Mouse (Mus musculus) adrenal gland, postnatal 4 days (tissue): ENCODE measurements around the gene Snx19. TPM values are rescaled to one million over a fixed set of nuclear protein-coding genes. Genes with fewer than 3 reads are reported as not detected.
A peak's percentile ranks its signal among the peaks of the same experiment; 100 is the strongest.

Experiments used
- DNase-seq, 2 experiments: peaks; one replicate each; pipeline ENCODE4 v3.0.0; 2021 to 2022; ENCODE audit warnings: low spot score in 2 of 2, mixed read lengths in 2 of 2
- long read RNA-seq, 2 experiments: library from polyadenylated mRNA; stranded (forward); transcript quantifications; one replicate each; pipeline ENCODE4 v2.0.0; 2021
- total RNA-seq, 2 experiments: library from RNA; stranded (reverse); gene quantifications; 2 replicates each; pipeline ENCODE4 v1.2.3; 2021

Snx19 gene
- 10 to 100 TPM; 26.4 to 31.7 TPM for total RNA-seq
- long read RNA-seq, experiment 1, full-length matches to known transcripts = 2 of 4 reads
- long read RNA-seq, experiment 1, partial matches to known transcripts = 0 of 4 reads
- long read RNA-seq, experiment 1, other reads (novel, unspliced or antisense) = 2 of 4 reads
- long read RNA-seq, experiment 2, full-length matches to known transcripts = 6 of 22 reads
- long read RNA-seq, experiment 2, partial matches to known transcripts = 5 of 22 reads
- long read RNA-seq, experiment 2, other reads (novel, unspliced or antisense) = 11 of 22 reads

DNA sequence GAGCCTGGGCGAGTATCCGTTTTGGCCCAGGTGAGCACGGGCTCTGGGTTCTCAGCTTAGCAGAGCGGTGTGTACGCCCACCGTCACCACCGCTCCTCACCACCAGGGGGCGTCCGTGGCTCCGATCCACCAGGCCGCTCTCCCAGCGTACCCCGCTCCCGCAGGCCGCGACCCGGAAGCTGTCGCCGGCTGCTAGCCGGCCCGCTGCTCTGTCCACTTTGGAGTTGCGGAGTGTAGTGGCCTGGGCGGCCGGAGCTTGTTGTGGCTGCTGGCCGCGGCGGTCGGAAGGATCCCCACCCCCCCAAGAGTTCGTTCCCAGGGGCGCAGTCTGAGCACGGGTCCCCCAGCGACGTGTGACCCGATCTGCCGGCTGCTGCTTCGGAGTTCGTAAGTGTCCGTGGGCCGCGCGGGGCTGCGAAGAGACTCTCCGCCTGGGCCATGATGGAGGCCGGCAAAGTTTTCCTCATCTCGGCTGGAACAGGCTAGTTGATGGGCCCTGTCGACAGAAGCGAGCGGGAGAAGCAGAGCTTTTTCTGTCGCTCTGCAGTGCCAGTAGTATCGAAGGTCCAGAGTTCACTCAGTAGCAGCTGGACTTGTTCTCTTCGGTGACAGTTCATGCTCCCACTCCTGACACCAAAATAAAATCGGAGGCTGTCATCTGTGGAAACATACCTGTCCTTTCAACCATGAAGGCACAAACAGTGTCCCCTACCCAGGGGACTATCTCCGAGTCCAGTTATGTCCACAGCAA is at the start of gene Snx19:
TSS of gene Snx19 (plus strand) at position 227 of the 751 bp plus-strand sequence.
- peak; percentile 90 to 96 for DNase-seq

DNA sequence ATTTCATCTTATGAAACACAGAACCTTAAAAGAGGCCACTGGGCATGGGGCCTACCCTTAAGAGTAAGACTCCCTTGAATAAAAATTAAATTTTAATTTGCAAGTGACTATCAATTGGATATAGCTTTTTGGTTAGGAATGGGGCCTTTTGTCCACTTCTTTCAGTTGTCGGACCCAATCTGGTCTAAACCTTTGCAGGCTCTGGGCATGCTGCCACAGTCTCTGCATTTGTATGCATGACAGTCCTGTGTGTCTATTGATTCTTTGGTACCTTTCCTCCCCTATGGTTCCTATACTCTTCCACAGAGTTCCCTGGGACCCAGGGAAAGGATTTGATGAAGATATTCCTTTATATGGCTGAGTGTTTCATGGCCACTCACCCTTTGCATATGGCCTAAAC is 26.1 kb upstream of the Snx19 start:
- no peak for DNase-seq

DNA sequence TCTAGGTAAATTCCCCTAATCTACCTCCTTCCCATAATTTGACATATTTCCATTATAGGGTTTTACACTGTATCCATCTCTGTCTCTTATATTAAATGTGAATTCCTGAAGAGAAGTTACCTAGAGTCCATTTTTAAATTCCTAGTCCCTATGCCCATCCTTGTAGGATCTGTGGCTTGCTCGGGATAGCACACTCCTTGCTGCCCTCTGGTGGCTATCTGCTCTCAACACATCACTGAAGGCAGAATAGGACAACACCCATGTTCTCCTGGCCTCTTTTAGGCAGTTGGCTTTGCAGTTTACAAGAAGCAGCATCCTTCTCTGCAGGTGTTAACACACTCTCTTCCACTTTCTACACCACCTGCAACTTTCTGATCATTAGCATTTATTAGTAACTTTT is 4.0 kb upstream of the Snx19 start:
- no peak for DNase-seq

DNA sequence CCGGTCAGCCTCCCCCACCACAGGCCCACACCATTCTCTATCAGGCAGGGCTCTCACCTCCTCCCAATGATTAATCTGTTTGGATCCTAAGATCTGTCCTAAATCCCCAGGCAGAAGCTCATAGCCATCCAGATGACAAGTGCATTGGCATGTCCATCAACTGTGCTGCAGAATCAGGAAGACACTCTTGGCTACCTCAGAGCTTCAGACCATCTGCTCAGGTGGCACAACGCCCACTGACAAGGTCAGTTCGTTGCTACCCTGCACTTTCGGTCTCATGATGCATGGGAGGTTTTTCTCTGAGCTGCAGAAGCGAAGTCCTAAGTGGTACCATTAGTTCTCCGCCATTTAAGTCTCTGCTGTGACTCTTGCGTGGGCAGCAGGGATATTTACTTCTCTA is 1.7 kb upstream of the Snx19 start:
- no peak for DNase-seq

DNA sequence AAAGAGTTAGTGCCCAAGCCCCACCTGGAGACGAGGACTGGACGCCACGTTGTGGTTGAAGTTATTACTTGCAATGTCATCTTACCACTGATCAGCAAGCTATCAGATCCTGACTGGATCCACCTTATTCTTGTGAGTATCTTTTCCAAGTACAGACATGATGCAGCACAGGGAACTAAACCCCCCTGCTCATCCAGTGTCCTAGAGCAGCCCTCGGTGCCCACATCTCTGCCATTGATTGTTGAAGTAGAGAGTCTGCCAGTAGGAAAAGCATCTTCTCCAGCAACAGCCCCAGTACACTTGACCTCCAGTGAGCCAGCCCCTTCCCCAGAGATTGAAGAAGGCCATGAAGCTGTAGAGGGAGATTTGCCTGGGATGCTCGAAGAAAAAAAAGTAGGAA is 1.3 kb downstream of the Snx19 start:
- DNase-seq = no peak

DNA sequence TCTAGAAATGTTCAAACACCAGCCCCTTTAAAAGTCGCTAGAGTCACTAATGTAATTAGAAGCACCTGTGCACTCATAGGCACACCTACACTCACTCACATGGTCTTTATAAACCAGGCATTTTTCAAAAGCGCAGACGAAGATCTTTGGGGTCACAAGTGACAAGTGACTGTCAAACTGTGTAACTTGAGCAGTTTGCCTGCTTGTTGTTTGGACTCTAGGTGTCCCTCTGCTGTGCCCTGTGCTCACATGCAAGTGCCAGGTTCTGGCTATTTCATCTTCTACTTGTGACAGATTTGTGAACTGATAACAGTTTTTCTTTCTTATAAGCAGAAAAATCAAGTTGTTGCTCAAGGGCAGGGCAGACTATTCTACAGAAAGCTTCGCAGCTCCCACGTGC is 3.5 kb downstream of the Snx19 start:
- DNase-seq = no peak

DNA sequence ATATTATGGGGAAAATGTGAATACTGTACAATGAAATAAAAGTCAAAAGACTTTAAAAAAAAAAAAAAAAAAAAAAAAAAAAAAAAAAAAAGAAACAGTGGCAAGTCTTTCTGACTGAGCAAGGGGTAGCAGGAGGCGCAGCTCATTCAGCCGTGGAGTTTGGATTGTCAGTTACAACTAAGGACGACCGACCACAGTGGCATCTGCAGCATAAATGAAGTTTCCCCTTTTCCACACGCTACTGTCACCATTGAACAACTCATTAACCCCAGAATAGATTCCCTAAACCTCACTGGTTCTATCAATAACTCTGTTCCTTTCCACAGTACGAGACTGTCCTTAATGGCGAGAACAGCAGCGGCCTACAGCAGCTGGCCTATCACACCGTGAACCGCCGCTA is 5.0 kb downstream of the Snx19 start:
- no peak for DNase-seq

DNA sequence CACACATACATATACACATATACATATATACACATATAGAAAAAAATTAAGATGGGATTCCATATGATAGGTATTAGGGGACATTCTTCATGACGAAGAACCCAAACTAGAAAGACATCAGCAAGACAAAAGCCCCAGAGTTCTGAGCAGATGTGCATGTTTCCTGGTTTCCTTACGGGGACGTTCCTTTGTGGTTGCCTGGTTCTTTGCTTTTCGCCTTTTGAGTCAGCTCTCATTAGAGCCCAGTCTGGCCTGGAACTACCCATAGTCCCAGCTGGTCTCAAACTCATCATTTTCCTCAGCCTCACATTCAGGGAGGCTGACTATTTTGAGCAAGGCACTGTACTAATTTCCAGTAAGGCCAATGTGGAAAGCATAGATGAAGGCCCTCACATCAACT is 7.0 kb downstream of the Snx19 start:
- no peak for DNase-seq

DNA sequence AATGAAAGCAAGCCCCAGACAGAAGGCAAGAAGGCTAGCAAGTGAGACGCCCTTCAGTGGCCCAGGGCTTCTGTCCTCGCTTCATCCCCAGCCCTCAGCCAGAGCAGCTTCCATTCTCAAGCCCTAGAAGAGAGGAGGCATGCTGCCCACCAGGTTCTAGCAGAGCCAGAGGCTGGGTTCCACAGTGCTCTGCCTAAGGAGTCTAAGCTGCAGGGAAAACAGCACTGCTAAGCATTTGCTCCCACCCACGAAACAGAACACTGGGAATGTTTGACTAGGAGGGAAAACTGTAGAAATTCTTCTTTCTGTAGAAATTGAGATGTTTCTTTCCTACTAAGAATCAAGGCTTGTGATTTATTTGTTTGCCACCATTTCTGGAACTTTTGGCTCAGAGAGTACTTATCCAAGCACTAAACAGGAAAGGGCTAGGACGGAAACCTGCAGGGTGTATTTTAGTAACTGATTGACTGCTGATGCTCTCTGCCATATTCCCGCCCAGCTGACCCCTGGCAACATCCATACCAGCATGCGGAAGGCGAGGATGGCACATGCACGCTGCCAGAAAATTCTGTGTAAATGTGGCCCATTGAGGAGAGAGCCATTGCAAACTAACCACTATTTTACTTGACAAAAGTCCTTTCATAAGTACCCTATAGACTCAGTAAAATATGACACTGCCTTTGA is 9.1 kb downstream of the Snx19 start:
- no peak for DNase-seq

DNA sequence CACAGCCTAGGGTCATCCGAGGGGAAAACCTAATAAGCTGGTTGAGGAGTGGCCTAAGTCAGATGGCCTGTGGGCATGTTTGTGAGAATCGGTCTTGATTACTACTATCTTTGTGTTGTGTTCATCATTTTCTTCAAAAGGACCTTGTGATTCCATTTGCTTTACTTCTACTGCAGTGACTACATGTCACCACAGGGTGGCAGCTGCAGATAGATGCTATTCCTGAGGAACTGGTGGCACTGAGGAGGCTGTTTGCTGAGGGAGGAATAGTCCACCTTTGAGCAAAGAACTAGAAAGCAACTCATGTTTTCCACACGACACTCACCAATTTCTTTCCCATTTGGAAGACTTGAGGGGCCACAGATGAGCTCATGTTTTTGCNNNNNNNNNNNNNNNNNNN is 11.6 kb downstream of the Snx19 start:
- DNase-seq = no peak

DNA sequence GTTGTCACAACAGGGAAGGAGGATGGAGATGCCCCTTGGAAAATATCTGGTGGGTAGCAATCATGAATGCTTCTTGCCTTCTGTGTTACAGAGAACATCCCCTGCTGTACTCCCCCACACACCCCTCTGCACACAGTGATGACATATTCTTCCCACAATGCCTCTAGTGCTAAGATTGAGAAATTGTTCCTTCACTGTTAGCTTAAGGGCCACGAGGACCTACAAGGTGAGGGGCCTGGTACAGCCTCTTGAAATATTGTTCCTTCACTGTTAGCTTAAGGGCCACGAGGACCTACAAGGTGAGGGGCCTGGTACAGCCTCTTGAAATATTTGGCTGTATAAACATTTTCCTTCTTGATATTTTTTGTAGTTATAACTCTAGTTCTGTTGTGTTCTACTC is 14.9 kb downstream of the Snx19 start:
- DNase-seq = no peak

DNA sequence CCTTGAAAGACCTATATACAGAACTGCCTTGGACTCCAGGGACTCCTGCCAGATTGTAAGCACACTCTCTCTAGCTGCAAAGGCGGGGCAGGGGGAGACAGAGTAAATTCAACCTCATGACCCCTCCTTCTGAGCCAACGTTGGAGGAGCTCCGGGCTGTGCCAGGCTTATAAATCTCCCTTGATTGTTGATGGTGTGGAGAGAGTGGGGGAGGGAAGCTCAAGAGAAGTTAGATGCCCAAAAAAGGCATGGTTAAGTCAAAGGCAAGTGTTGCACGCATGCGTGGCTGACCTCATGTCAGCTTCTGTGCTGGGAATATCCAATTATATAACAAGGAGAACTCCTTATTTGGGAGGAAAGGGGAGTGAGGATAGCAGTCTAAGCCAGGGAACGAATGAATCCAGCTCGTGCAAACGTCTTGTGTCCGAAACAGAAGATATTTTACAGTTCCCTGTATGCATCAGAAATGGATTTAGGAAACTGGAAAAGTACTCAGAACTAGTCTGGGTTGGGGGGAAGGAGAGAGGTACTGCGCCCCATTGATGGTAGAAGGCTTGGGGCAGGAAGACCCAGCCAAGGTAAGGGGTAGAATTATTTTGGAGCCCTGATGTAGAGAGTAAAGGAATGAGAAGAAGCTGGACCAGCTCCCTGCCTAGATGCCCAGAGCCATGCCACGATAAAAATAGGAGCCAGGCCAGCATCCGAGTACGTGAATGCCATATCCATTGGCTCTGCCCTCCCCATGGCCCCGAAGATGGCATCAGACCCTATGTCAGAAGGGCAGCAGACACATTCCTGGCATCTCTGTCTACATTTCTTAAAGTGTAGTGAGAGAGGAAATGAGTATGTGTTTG is 18.6 kb downstream of the Snx19 start:
- DNase-seq = no peak

DNA sequence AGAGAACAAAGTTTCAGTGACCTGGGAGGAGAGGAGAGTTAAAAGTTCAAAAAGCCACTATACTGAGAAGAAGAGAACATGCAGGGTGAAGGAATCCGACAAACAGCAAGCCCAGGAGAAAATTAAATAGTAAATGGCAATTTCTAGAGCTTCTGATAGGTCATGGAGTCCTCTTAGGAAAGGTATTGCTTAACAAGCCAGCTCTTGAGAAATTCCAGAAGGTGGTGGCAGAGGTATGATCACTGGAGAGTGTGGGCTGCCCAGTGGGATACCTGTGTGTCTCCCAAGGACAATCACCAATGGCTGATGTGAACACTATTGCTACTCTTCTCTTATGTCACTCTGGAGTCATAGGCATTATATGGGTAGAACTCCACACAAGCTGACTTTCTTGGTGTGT is 19.2 kb downstream of the Snx19 start:
- no peak for DNase-seq

DNA sequence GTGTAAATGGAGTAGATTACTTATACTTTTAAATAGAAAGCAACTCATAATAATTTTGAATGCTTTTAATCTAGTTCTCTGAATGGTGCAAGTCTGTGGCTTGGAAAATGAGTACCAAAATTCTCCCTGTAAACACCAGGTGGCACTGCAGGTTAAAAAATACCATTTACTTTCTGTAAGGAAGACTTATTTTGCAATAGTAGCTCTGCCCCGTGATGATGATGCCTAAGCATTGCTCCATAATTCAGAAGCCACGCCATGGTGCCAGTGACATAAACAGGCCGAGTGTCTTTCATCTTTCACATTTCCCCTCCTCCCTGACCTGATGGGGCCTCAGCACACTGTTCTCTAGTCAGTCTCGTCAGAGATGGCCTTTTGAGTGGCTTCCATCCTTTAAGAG is 21.6 kb downstream of the Snx19 start:
- no peak for DNase-seq

DNA sequence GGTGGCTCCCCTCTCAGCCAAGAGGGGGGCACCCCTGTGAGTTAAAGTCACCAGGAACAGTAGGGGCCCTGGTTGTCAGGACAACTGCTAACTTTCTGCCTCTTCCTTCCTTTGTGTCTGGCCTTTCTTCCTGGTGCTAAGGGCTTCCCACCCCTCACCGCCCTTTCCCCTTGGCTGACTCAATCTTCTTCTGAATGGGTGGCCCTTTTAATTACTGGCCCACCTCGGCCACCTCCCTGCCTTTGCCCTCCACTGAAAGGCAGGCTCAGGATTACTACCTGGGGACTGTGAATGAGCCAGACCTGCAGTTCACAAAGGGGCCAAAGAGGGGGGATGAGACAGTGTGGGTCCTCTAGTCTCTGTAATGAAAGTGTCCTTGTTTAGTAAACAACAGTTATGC is 23.0 kb downstream of the Snx19 start:
- no peak for DNase-seq

DNA sequence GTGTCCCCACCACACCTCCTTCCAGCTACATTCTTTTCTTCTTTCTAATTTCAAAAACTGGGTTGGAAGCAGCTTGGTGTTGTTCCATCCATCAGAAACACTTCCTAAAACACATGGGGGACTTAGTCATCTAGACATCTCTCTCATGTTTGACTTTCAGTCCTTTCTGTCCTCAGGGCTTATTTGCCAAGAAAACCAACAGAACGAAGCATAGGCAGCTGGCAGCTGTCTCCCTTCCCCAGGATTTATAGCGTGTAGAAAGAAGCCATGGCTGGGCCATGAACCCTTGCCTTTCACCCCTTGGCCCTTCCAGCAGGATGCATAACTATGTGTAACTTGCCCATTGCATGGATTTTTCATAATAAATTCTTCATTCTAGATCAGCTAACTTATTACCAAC is 23.9 kb downstream of the Snx19 start:
- no peak for DNase-seq

DNA sequence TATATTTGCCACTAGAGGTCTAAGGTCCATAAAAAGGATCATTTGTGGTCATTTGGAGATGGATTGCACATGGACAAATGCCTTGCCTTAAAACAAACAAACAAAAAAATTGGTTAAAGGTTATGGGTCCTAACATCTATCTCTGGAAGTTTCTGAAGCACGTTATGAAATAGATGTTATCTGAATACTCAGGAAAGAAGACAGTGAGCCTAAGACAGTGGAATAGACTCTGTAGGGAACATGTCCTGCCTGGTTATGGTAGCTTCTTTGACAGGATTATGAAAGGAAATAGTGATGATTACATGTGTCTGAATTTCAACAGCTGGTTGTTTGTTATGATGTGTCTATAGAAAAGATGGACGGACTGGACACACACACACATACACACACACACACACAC is 27.6 kb downstream of the Snx19 start:
- no peak for DNase-seq

DNA sequence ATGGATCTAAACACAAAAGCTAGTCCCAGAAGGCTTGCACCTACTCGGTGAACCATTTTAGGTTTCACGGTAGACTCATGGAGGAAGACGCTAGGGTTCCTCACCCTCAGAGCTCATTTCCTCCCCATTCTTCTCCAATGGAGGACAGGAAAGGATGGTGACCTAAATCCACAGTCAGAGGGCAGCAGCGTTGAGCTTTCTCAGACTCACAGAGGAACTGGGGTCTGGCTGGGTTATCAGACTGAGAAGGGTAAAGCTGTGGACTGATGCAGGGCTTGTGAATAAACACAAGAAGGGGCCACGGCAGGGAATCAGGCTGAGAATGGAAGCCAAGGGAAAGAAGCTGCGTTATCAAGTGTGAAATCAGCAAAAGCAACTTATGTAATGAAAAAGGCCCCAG is 29.3 kb downstream of the Snx19 start:
- no peak for DNase-seq

DNA sequence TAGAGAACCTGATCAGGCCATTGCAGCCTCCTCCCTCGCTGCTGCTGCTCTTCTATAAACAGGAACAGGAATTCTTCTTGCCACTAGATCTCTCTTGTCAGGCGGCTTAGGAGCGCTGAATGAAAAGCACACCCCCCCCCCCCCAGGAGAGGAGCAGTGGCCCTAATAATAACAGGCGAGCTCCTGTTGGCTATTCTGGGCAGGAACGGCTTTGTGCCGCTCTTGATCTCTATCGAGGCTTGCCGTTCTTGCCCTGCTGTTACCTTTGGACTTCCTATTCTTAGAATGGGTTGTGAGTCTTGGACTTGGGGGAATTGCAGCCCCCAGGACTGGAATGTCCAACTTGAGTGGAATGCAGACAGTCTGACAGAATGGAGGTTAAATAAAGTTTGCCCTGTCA is 33.6 kb downstream of the Snx19 start:
- no peak for DNase-seq

DNA sequence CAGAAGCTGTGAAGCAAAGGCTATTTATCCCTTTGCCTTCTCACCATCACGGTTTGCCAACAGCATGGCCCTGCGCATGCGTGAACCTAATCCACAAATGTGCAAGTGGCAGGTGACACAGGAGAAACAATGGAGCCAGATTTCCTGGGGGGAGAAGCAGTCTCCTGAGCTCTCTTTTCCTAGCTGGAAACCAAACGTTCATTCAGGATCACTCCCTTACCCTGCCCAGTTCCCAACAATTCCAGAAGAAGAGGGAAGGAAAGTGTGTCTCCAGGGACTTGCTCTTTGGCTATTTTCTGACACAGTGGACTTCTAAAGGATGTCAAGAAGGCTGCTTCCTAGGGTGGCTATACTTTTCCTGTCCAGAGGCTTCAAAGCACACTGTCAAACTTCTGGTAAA is 37.8 kb downstream of the Snx19 start:
- no peak for DNase-seq

DNA sequence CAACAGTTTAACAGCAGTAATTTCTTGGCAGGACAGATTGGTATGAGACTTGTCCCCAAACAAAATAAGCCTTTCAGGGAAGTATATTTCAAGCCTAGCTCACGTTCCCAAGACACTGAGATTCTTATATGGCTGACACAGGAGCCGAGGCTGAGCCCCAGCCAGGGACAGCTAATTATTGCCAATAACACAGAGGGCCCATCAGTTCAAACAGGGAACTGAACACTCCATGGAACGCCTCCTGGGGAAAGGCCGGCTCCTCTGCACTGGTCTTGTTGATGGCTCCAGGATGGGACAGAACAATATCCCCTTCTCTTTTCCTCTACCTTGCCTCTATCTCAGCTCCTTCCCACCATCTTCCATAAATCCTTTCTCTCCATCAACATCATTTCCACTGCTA is 53.1 kb downstream of the Snx19 start:
- no peak for DNase-seq

DNA sequence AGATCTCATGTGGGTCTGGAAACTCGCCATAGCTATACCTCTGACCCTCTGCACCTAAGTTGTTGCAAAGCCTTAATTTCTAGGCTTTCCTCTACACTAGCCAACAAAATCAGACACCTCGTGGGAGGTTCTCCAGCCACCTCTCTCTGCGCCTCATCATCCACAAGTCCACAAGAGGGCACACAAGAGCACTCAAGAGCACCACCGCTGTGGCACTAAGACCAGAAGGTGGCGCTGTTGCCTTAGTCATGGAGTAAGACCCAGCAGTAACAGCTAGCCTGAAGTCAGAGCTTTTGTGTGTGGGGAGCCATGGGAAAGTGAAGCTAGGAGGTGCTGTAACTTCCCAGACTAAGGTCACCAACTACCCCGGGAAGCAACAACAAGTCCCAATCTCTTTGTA is 53.6 kb downstream of the Snx19 start:
- DNase-seq = peak; percentile 77 to 91
